Comparison of ENCODE assay signal across 22 mouse cellular contexts in the genomic region with DNA sequence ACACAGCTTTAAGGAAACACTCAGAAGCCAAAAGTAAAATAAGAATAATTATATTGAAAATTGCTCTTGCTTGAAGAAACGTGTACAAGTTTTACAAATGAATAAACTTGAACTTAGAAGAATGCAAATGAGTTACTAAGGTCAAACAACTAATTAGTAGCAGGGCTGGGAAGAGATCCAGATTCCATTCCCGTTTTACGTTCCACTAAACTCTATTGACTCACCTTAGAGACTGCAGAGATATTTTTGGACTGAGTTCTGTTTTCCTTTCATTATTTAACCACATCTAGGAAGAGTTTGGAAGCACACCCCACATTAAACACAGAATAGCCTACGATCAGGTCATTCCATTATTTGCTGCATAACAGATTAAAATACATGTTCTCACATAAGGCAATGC.
A peak's percentile ranks its signal among the peaks of the same experiment; 100 is the strongest.
DNase-seq lines count a peak whose midpoint lies in the region; ATAC-seq lines count a peak whose summit lies in the region.
"Had no signal": no experiment of that assay in that cellular context is flagged by ENCODE, and none has a peak within 500 bp of the region (broad histone marks: within the 10 kb centered on the region; RNA-seq: fewer than 3 reads in every experiment).

No protein-coding gene starts in this region.

- H3K9me3 ChIP-seq in embryonic facial prominence, embryonic 14.5 days (ENCODE audit: control insufficient read depth, low read length) = no peaks in the 10 kb centered on the region
- H3K9me3 ChIP-seq in embryonic facial prominence, embryonic 10.5 days = no peaks in the 10 kb centered on the region
- H3K9me3 ChIP-seq in kidney, embryonic 16.5 days (ENCODE audit: low read length) = no peaks in the 10 kb centered on the region
- H3K9me3 ChIP-seq: embryonic facial prominence, embryonic 12.5 days; forebrain, embryonic 15.5 days; G1E; heart, embryonic 12.5 days; hindbrain, embryonic 10.5 days had no signal

- DNase-seq in embryonic facial prominence, embryonic 14.5 days (ENCODE audit: low spot score) = peak; percentile 6
- no peak for DNase-seq in embryonic facial prominence, embryonic 10.5 days (ENCODE audit: low spot score)
- peak; percentile 67 to 87 for DNase-seq in kidney, adult 8-10 months
- DNase-seq in Muller cell, postnatal 12 days (ENCODE audit: inconsistent ontology term) = peak; percentile 76
- DNase-seq in kidney, postnatal 10 days = peak; percentile 6
- DNase-seq in heart, adult 9 months (ENCODE audit: low spot score in 2 of 2) = no peak
- no peak for DNase-seq in yolk sac, embryonic 10.5 days (ENCODE audit: low spot score)
- DNase-seq: adrenal gland, postnatal 14 days; B cell, adult 2 months; cerebellum, adult 2 months; cerebellum, postnatal 10 days; embryo, embryonic 11 days; heart, adult 2 months had no signal

- H3K4me3 ChIP-seq in embryonic facial prominence, embryonic 14.5 days (ENCODE audit: low read depth, low read length) = no peak overlapping the region
- no peak overlapping the region for H3K4me3 ChIP-seq in embryonic facial prominence, embryonic 10.5 days
- H3K4me3 ChIP-seq in kidney, embryonic 16.5 days (ENCODE audit: low read length) = no peak overlapping the region
- H3K4me3 ChIP-seq: embryonic facial prominence, embryonic 12.5 days; forebrain, embryonic 15.5 days; heart, adult 2 months; heart, embryonic 12.5 days; hindbrain, embryonic 10.5 days had no signal

- no peak for ATAC-seq in embryonic facial prominence, embryonic 14.5 days (ENCODE audit: low read depth)
- ATAC-seq in kidney, embryonic 16.5 days (ENCODE audit: low FRiP score, low TSS enrichment) = no peak
- ATAC-seq: activated CD4-positive, CD25-positive, alpha-beta regulatory T cell, adult 4 months; CD4-positive, CD25-positive, alpha-beta regulatory T cell, adult 4 months; forebrain, embryonic 15.5 days had no signal

- no peak overlapping the region for H3K4me2 ChIP-seq in embryonic facial prominence, embryonic 14.5 days (ENCODE audit: low read depth, low read length)
- H3K4me2 ChIP-seq in kidney, embryonic 16.5 days (replicated peaks; ENCODE audit: low read depth, low read length) = no peak overlapping the region
- H3K4me2 ChIP-seq: embryonic facial prominence, embryonic 12.5 days; forebrain, embryonic 15.5 days; heart, embryonic 12.5 days; hindbrain, embryonic 14.5 days had no signal

- H3K9ac ChIP-seq in embryonic facial prominence, embryonic 14.5 days (ENCODE audit: low read depth, low read length) = no peak overlapping the region
- no peak overlapping the region for H3K9ac ChIP-seq in kidney, embryonic 16.5 days (replicated peaks; ENCODE audit: low read length)
- H3K9ac ChIP-seq: embryonic facial prominence, embryonic 12.5 days; forebrain, embryonic 15.5 days; heart, embryonic 12.5 days; hindbrain, embryonic 14.5 days had no signal

- no peaks in the 10 kb centered on the region for H3K27me3 ChIP-seq in embryonic facial prominence, embryonic 14.5 days (replicated peaks; ENCODE audit: control insufficient read depth, insufficient read depth, low read length)
- no peaks in the 10 kb centered on the region for H3K27me3 ChIP-seq in embryonic facial prominence, embryonic 10.5 days (replicated peaks; ENCODE audit: low read depth, poor library complexity, severe bottlenecking)
- no peaks in the 10 kb centered on the region for H3K27me3 ChIP-seq in kidney, embryonic 16.5 days (ENCODE audit: insufficient read depth, low read length)
- H3K27me3 ChIP-seq: embryonic facial prominence, embryonic 12.5 days; forebrain, embryonic 15.5 days; heart, embryonic 12.5 days had no signal

- H3K36me3 ChIP-seq in embryonic facial prominence, embryonic 14.5 days (ENCODE audit: control insufficient read depth, insufficient read depth, low read length) = no peaks in the 10 kb centered on the region
- H3K36me3 ChIP-seq in embryonic facial prominence, embryonic 10.5 days (replicated peaks) = no peaks in the 10 kb centered on the region
- no peaks in the 10 kb centered on the region for H3K36me3 ChIP-seq in kidney, embryonic 16.5 days (ENCODE audit: insufficient read depth, low read length)
- H3K36me3 ChIP-seq: embryonic facial prominence, embryonic 12.5 days; forebrain, embryonic 15.5 days; G1E; heart, embryonic 12.5 days; hindbrain, embryonic 10.5 days had no signal

- no peak overlapping the region for H3K27ac ChIP-seq in embryonic facial prominence, embryonic 14.5 days (replicated peaks; ENCODE audit: low read depth, low read length)
- no peak overlapping the region for H3K27ac ChIP-seq in embryonic facial prominence, embryonic 10.5 days (replicated peaks)
- H3K27ac ChIP-seq in kidney, embryonic 16.5 days (ENCODE audit: low read length) = no peak overlapping the region
- H3K27ac ChIP-seq: embryonic facial prominence, embryonic 12.5 days; forebrain, embryonic 15.5 days; heart, adult 2 months; hindbrain, embryonic 10.5 days; hindbrain, embryonic 14.5 days had no signal

- WGBS in embryonic facial prominence, embryonic 14.5 days = 52% methylated on average over 4 of the region's 4 CpGs
- WGBS in embryonic facial prominence, embryonic 10.5 days = 77% methylated on average over 4 of the region's 4 CpGs
- 48% methylated on average over 4 of the region's 4 CpGs for WGBS in kidney, embryonic 16.5 days

- no peaks in the 10 kb centered on the region for H3K4me1 ChIP-seq in embryonic facial prominence, embryonic 14.5 days (ENCODE audit: control insufficient read depth, insufficient read depth, low read length)
- no peaks in the 10 kb centered on the region for H3K4me1 ChIP-seq in embryonic facial prominence, embryonic 10.5 days
- H3K4me1 ChIP-seq in kidney, embryonic 16.5 days (ENCODE audit: insufficient read depth, low read length) = no peaks in the 10 kb centered on the region
- H3K4me1 ChIP-seq: embryonic facial prominence, embryonic 12.5 days; forebrain, embryonic 15.5 days; heart, embryonic 12.5 days; hindbrain, embryonic 10.5 days had no signal

Comparison
In these comparisons a context has a peak if more than half of its experiments do, and no peak if none do; other contexts are left out.
1. DNase-seq: peak in embryonic facial prominence, embryonic 14.5 days (single experiment), kidney, adult 8-10 months (2 of 2), Muller cell, postnatal 12 days (single experiment) and kidney, postnatal 10 days (single experiment); none in embryonic facial prominence, embryonic 10.5 days (single experiment), heart, adult 9 months (0 of 2) and yolk sac, embryonic 10.5 days (single experiment).